Mouse (Mus musculus): ENCODE measurements around the gene Fam241a. TPM values are rescaled to one million over a fixed set of nuclear protein-coding genes. Genes with fewer than 3 reads are reported as not detected.

Fam241a gene
- polyA plus RNA-seq, 1 experiment from 2014 or later: 9.6 TPM

GRCm38 (mm10) chr3:127868046-127868758, 27.9 kb downstream of the Fam241a start:
- H3K4me2 ChIP-seq (ENCODE audit: low read length): no peak overlapping the region
- no peak overlapping the region for H3K9ac ChIP-seq (ENCODE audit: low read length)
- peak; percentile 79 for ATAC-seq
- no peaks in the 10 kb centered on the region for H3K9me3 ChIP-seq (replicated peaks; ENCODE audit: control insufficient read depth, low read length)
- no peaks in the 10 kb centered on the region for H3K27me3 ChIP-seq (replicated peaks; ENCODE audit: control insufficient read depth, insufficient read depth, low read length)
- no peaks in the 10 kb centered on the region for H3K36me3 ChIP-seq (ENCODE audit: control insufficient read depth, insufficient read depth, low read length)
- no peak overlapping the region for H3K27ac ChIP-seq (ENCODE audit: low read depth, low read length)
- WGBS: 28% methylated on average over 9 of the region's 9 CpGs
- peak; percentile 42 for DNase-seq (ENCODE audit: low spot score)
- peaks cover 11% of the 10 kb centered on the region for H3K4me1 ChIP-seq (ENCODE audit: control insufficient read depth, insufficient read depth, low read length)
- no peak overlapping the region for H3K4me3 ChIP-seq (ENCODE audit: low read depth, low read length)

GRCm38 (mm10) chr3:127864242-127864641, 31.9 kb downstream of the Fam241a start:
- 53% methylated on average over 2 of the region's 2 CpGs for whole genome bisulfite sequencing
- Histone ChIP-seq H3K27me3 (replicated peaks; ENCODE audit: control insufficient read depth, insufficient read depth, low read length) (no peaks in the 10 kb centered on the region), H3K36me3 (ENCODE audit: control insufficient read depth, insufficient read depth, low read length) (no peaks in the 10 kb centered on the region), H3K4me2 (ENCODE audit: low read length) (no peak overlapping the region), H3K27ac (ENCODE audit: low read depth, low read length) (no peak overlapping the region), H3K4me3 (ENCODE audit: low read depth, low read length) (no peak overlapping the region), H3K9me3 (replicated peaks; ENCODE audit: control insufficient read depth, low read length) (no peaks in the 10 kb centered on the region), H3K4me1 (ENCODE audit: control insufficient read depth, insufficient read depth, low read length) (peaks cover 10% of the 10 kb centered on the region), H3K9ac (ENCODE audit: low read length) (no peak overlapping the region)
- ATAC-seq (no peak), DNase-seq (ENCODE audit: low spot score) (peak; percentile 11)

- peaks cover 5% of the 10 kb centered on the region for H3K4me1 ChIP-seq (ENCODE audit: control insufficient read depth, insufficient read depth, low read length)
- H3K4me3 ChIP-seq (ENCODE audit: low read depth, low read length): no peak overlapping the region
- no peaks in the 10 kb centered on the region for H3K9me3 ChIP-seq (replicated peaks; ENCODE audit: control insufficient read depth, low read length)
- no peak overlapping the region for H3K9ac ChIP-seq (ENCODE audit: low read length)
- no peak overlapping the region for H3K4me2 ChIP-seq (ENCODE audit: low read length)
- ATAC-seq: no peak
- H3K27ac ChIP-seq (ENCODE audit: low read depth, low read length): no peak overlapping the region
- no peaks in the 10 kb centered on the region for H3K36me3 ChIP-seq (ENCODE audit: control insufficient read depth, insufficient read depth, low read length)
- DNase-seq (ENCODE audit: low spot score): peak; percentile 31
- H3K27me3 ChIP-seq (replicated peaks; ENCODE audit: control insufficient read depth, insufficient read depth, low read length): no peaks in the 10 kb centered on the region
- 66% methylated on average over 3 of the region's 3 CpGs for WGBS
Observed at GRCm38 (mm10) chr3:127863571-127863970, 32.6 kb downstream of the Fam241a start.

- Histone ChIP-seq H3K4me3 (ENCODE audit: low read depth, low read length) (no peak overlapping the region), H3K27me3 (replicated peaks; ENCODE audit: control insufficient read depth, insufficient read depth, low read length) (no peaks in the 10 kb centered on the region), H3K9ac (ENCODE audit: low read length) (no peak overlapping the region), H3K36me3 (ENCODE audit: control insufficient read depth, insufficient read depth, low read length) (no peaks in the 10 kb centered on the region), H3K4me2 (ENCODE audit: low read length) (no peak overlapping the region), H3K4me1 (ENCODE audit: control insufficient read depth, insufficient read depth, low read length) (peaks cover 2% of the 10 kb centered on the region; the same call in 1 of the 2 replicates), H3K9me3 (replicated peaks; ENCODE audit: control insufficient read depth, low read length) (no peaks in the 10 kb centered on the region), H3K27ac (ENCODE audit: low read depth, low read length) (no peak overlapping the region)
- ATAC-seq (no peak), DNase-seq (ENCODE audit: low spot score) (no peak)
- WGBS: 79% methylated on average over 4 of the region's 4 CpGs
Observed at GRCm38 (mm10) chr3:127862479-127862878, 33.6 kb downstream of the Fam241a start.

- ATAC-seq: no peak
- Histone ChIP-seq H3K4me3 (ENCODE audit: low read depth, low read length) (no peak overlapping the region), H3K9me3 (replicated peaks; ENCODE audit: control insufficient read depth, low read length) (no peaks in the 10 kb centered on the region), H3K9ac (ENCODE audit: low read length) (no peak overlapping the region), H3K27me3 (replicated peaks; ENCODE audit: control insufficient read depth, insufficient read depth, low read length) (no peaks in the 10 kb centered on the region), H3K4me1 (ENCODE audit: control insufficient read depth, insufficient read depth, low read length) (no peaks in the 10 kb centered on the region), H3K36me3 (ENCODE audit: control insufficient read depth, insufficient read depth, low read length) (no peaks in the 10 kb centered on the region), H3K27ac (ENCODE audit: low read depth, low read length) (no peak overlapping the region), H3K4me2 (ENCODE audit: low read length) (no peak overlapping the region)
- no peak for DNase-seq (ENCODE audit: low spot score)
- WGBS: 92% methylated on average over 11 of the region's 11 CpGs
Observed at GRCm38 (mm10) chr3:127861340-127861739, 34.8 kb downstream of the Fam241a start.

GRCm38 (mm10) chr3:127853431-127854206, 42.5 kb downstream of the Fam241a start:
- Histone ChIP-seq H3K4me3 (ENCODE audit: low read depth, low read length) (no peak overlapping the region), H3K27ac (ENCODE audit: low read depth, low read length) (peak overlapping the region; percentile 59), H3K4me1 (ENCODE audit: control insufficient read depth, insufficient read depth, low read length) (peaks cover 6% of the 10 kb centered on the region), H3K27me3 (replicated peaks; ENCODE audit: control insufficient read depth, insufficient read depth, low read length) (no peaks in the 10 kb centered on the region), H3K4me2 (ENCODE audit: low read length) (peak overlapping the region; percentile 38), H3K36me3 (ENCODE audit: control insufficient read depth, insufficient read depth, low read length) (no peaks in the 10 kb centered on the region), H3K9ac (ENCODE audit: low read length) (no peak overlapping the region), H3K9me3 (replicated peaks; ENCODE audit: control insufficient read depth, low read length) (no peaks in the 10 kb centered on the region)
- DNase-seq (ENCODE audit: low spot score) (peak; percentile 93), ATAC-seq (peak; percentile 85)
- WGBS: 7% methylated on average over 15 of the region's 15 CpGs

GRCm38 (mm10) chr3:127852722-127853121, 43.4 kb downstream of the Fam241a start:
- Histone ChIP-seq H3K36me3 (ENCODE audit: control insufficient read depth, insufficient read depth, low read length) (no peaks in the 10 kb centered on the region), H3K27me3 (replicated peaks; ENCODE audit: control insufficient read depth, insufficient read depth, low read length) (no peaks in the 10 kb centered on the region), H3K4me3 (ENCODE audit: low read depth, low read length) (no peak overlapping the region), H3K9ac (ENCODE audit: low read length) (no peak overlapping the region), H3K9me3 (replicated peaks; ENCODE audit: control insufficient read depth, low read length) (no peaks in the 10 kb centered on the region), H3K4me2 (ENCODE audit: low read length) (no peak overlapping the region), H3K27ac (ENCODE audit: low read depth, low read length) (peak overlapping the region; percentile 36; the same call in 1 of the 2 replicates), H3K4me1 (ENCODE audit: control insufficient read depth, insufficient read depth, low read length) (peaks cover 6% of the 10 kb centered on the region)
- 70% methylated on average over 9 of the region's 9 CpGs for WGBS
- DNase-seq (ENCODE audit: low spot score) (peak; percentile 80), ATAC-seq (peak; percentile 74; the same call in 1 of the 2 replicates)

- Histone ChIP-seq H3K36me3 (ENCODE audit: control insufficient read depth, insufficient read depth, low read length) (no peaks in the 10 kb centered on the region), H3K9me3 (replicated peaks; ENCODE audit: control insufficient read depth, low read length) (no peaks in the 10 kb centered on the region), H3K27ac (ENCODE audit: low read depth, low read length) (no peak overlapping the region), H3K27me3 (replicated peaks; ENCODE audit: control insufficient read depth, insufficient read depth, low read length) (no peaks in the 10 kb centered on the region), H3K4me3 (ENCODE audit: low read depth, low read length) (no peak overlapping the region), H3K9ac (ENCODE audit: low read length) (no peak overlapping the region), H3K4me2 (ENCODE audit: low read length) (no peak overlapping the region), H3K4me1 (ENCODE audit: control insufficient read depth, insufficient read depth, low read length) (peaks cover 6% of the 10 kb centered on the region)
- no peak for ATAC-seq
- DNase-seq (ENCODE audit: low spot score): no peak
- 46% methylated on average over 9 of the region's 9 CpGs for WGBS
Observed at GRCm38 (mm10) chr3:127850776-127851646, 45.1 kb downstream of the Fam241a start.

Data from forebrain, embryonic 14.5 days (tissue).